Mouse (Mus musculus): ENCODE data around the gene Naglu. TPM values are rescaled to one million over a fixed set of nuclear protein-coding genes. Genes with fewer than 3 reads are reported as not detected.

Gene Naglu
- polyA plus RNA-seq, 1 experiment from 2014 or later = 18.9 TPM

DNA sequence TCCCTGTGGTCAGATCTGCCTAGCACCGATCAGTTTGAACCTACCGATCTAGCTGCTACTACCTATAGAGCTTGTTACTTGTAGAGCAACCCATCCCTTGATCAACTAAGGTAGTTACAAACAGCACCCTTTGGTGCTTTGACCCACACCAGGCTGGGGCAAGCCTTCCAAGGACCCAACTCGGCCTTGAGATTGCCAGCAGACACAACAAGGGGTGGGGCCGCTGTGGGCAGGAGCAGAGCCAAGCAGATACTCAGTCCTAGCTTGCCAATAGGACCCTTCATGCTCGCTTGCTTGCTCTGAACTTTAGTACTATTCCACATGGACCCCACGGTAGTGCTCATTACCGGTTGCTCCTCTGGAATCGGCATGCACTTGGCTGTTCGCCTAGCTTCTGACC, 8.3 kb downstream of the Naglu start, which contains the start of gene Hsd17b1:
Gene Hsd17b1, plus strand, starts transcription at position 291 of the 400 bp plus-strand sequence.
- no peak within 1 kb of the TSS for H3K4me2 ChIP-seq (replicated peaks; ENCODE audit: low read depth, low read length)
- DNase-seq (ENCODE audit: low spot score) (no peak), ATAC-seq (no peak)
- no peak within 1 kb of the TSS for H3K4me3 ChIP-seq (ENCODE audit: low read depth, low read length)
- peaks cover 15% of the 10 kb centered on the region for H3K27me3 ChIP-seq (replicated peaks; ENCODE audit: insufficient read depth, low read length)
- no peaks in the 10 kb centered on the region for H3K9me3 ChIP-seq (ENCODE audit: low read length)
- no peak within 1 kb of the TSS for H3K27ac ChIP-seq (ENCODE audit: low read length)
- no peaks in the 10 kb centered on the region for H3K36me3 ChIP-seq (ENCODE audit: insufficient read depth, low read length)
- WGBS = 72% methylated on average over 9 of the region's 9 CpGs
- H3K9ac ChIP-seq (replicated peaks; ENCODE audit: low read depth) = no peak within 1 kb of the TSS
- TF ChIP-seq CTCF (IDR thresholded peaks at IDR 0.05) (no peak), EP300 (IDR thresholded peaks at IDR 0.05) (no peak)
- peaks cover 3% of the 10 kb centered on the region for H3K4me1 ChIP-seq (ENCODE audit: insufficient read depth, low read depth, low read length)

GRCm38 (mm10) chr11:101079746-101080145, 9.9 kb downstream of the Naglu start:
- TF ChIP-seq EP300 (IDR thresholded peaks at IDR 0.05) (no peak), CTCF (IDR thresholded peaks at IDR 0.05) (no peak)
- H3K4me3 ChIP-seq (ENCODE audit: low read depth, low read length) = no peak overlapping the region
- H3K9ac ChIP-seq (replicated peaks; ENCODE audit: low read depth) = no peak overlapping the region
- H3K36me3 ChIP-seq (ENCODE audit: insufficient read depth, low read length) = no peaks in the 10 kb centered on the region
- peaks cover 15% of the 10 kb centered on the region for H3K27me3 ChIP-seq (replicated peaks; ENCODE audit: insufficient read depth, low read length)
- DNase-seq (ENCODE audit: low spot score) (no peak), ATAC-seq (no peak)
- no peak overlapping the region for H3K4me2 ChIP-seq (replicated peaks; ENCODE audit: low read depth, low read length)
- WGBS = 4% methylated on average over 27 of the region's 27 CpGs
- H3K4me1 ChIP-seq (ENCODE audit: insufficient read depth, low read depth, low read length) = peaks cover 8% of the 10 kb centered on the region
- H3K27ac ChIP-seq (ENCODE audit: low read length) = no peak overlapping the region
- no peaks in the 10 kb centered on the region for H3K9me3 ChIP-seq (ENCODE audit: low read length)

- Histone ChIP-seq H3K27ac (ENCODE audit: low read length) (no peak overlapping the region), H3K4me2 (replicated peaks; ENCODE audit: low read depth, low read length) (no peak overlapping the region), H3K9me3 (ENCODE audit: low read length) (no peaks in the 10 kb centered on the region), H3K9ac (replicated peaks; ENCODE audit: low read depth) (no peak overlapping the region), H3K4me1 (ENCODE audit: insufficient read depth, low read depth, low read length) (peaks cover 8% of the 10 kb centered on the region), H3K27me3 (replicated peaks; ENCODE audit: insufficient read depth, low read length) (peaks cover 15% of the 10 kb centered on the region), H3K36me3 (ENCODE audit: insufficient read depth, low read length) (no peaks in the 10 kb centered on the region), H3K4me3 (ENCODE audit: low read depth, low read length) (no peak overlapping the region)
- DNase-seq (ENCODE audit: low spot score) (no peak), ATAC-seq (no peak)
- WGBS = 71% methylated on average over 5 of the region's 5 CpGs
- TF ChIP-seq EP300 (IDR thresholded peaks at IDR 0.05) = no peak
- TF ChIP-seq CTCF (IDR thresholded peaks at IDR 0.05) = no peak
Observed at GRCm38 (mm10) chr11:101080421-101080820, 10.6 kb downstream of the Naglu start.

GRCm38 (mm10) chr11:101081659-101082058, 11.8 kb downstream of the Naglu start:
- 5% methylated on average over 10 of the region's 10 CpGs for WGBS
- H3K36me3 ChIP-seq (ENCODE audit: insufficient read depth, low read length) = no peaks in the 10 kb centered on the region
- H3K27me3 ChIP-seq (replicated peaks; ENCODE audit: insufficient read depth, low read length) = peaks cover 15% of the 10 kb centered on the region
- H3K4me1 ChIP-seq (ENCODE audit: insufficient read depth, low read depth, low read length) = peaks cover 14% of the 10 kb centered on the region
- peak overlapping the region; percentile 90 for H3K4me2 ChIP-seq (replicated peaks; ENCODE audit: low read depth, low read length)
- TF ChIP-seq CTCF (IDR thresholded peaks at IDR 0.05) (no peak), EP300 (IDR thresholded peaks at IDR 0.05) (no peak)
- H3K9me3 ChIP-seq (ENCODE audit: low read length) = no peaks in the 10 kb centered on the region
- DNase-seq (ENCODE audit: low spot score) = peak; percentile 26
- ATAC-seq = no peak
- peak overlapping the region; percentile 92 for H3K27ac ChIP-seq (ENCODE audit: low read length)
- peak overlapping the region; percentile 56 for H3K4me3 ChIP-seq (ENCODE audit: low read depth, low read length)
- H3K9ac ChIP-seq (replicated peaks; ENCODE audit: low read depth) = 0 out of 2 replicates have a peak overlapping the region, but pooled peaks have one; percentile 6

DNA sequence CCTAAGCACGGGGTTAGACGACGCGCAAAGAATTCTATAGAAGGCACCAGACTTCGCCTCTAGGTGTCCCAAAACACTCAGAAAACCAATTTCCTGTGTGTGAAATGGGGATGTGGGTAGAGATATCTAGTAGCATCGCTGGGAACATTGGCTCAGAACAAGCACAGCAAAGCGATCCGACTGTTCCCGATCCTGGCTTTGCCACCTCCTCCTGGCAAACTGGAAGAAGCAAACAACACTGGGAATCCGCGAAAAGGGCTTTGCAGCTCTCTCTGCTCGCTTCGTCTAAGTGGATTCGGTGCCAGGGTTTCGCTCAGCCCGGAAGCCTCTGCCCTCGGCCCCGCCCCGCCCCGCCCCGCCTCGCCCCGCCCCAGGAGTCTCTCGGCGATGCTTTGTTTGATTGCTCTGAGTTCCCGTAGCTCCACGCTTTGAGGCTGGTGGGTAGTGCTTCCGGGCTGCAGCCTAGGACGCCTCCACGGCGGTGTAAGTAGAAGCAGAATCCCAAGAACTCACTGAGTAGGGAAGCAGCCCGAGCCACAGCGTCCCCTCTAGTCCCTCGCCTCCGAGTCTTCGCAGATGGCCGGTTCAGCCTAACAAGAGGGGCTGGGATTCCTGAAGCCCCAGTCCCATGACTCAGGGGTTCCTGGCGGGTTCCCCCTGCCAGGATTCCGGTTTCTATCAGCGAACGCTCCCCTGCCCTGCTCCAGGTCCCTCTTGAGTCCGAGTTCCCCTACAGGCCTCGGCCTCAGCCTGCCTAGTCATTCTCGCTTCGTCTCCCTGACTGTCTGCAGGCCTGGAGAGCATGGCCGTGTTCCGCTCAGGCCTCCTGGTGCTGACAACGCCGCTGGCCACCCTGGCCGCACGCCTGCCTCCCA, 12.6 kb downstream of the Naglu start, which contains the start of gene Coasy:
Gene Coasy, plus strand, starts transcription at position 358 of the 875 bp plus-strand sequence.
- ATAC-seq = peak; percentile 89
- Histone ChIP-seq H3K36me3 (ENCODE audit: insufficient read depth, low read length) (no peaks in the 10 kb centered on the region), H3K9ac (replicated peaks; ENCODE audit: low read depth) (peak within 1 kb of the TSS; percentile 75), H3K27me3 (replicated peaks; ENCODE audit: insufficient read depth, low read length) (peaks cover 15% of the 10 kb centered on the region), H3K4me1 (ENCODE audit: insufficient read depth, low read depth, low read length) (peaks cover 15% of the 10 kb centered on the region), H3K27ac (ENCODE audit: low read length) (peak within 1 kb of the TSS; percentile 92), H3K9me3 (ENCODE audit: low read length) (no peaks in the 10 kb centered on the region), H3K4me3 (ENCODE audit: low read depth, low read length) (peak within 1 kb of the TSS; percentile 56), H3K4me2 (replicated peaks; ENCODE audit: low read depth, low read length) (peak within 1 kb of the TSS; percentile 90)
- under 1% methylated on average over 46 of the region's 51 CpGs for WGBS
- peak; percentile 67 for TF ChIP-seq CTCF (IDR thresholded peaks at IDR 0.05)
- TF ChIP-seq EP300 (IDR thresholded peaks at IDR 0.05) = no peak
- DNase-seq (ENCODE audit: low spot score) = peak; percentile 97

- TF ChIP-seq CTCF (IDR thresholded peaks at IDR 0.05) (no peak; the same call in 1 of the 2 replicates), EP300 (IDR thresholded peaks at IDR 0.05) (no peak)
- peak overlapping the region; percentile 56 for H3K4me3 ChIP-seq (ENCODE audit: low read depth, low read length)
- WGBS = 22% methylated on average over 19 of the region's 19 CpGs
Observed at GRCm38 (mm10) chr11:101083083-101083697, 13.4 kb downstream of the Naglu start.

More at GRCm38 (mm10) chr11:101083083-101083697, 13.4 kb downstream of the Naglu start:
- Histone ChIP-seq H3K4me2 (replicated peaks; ENCODE audit: low read depth, low read length) (peak overlapping the region; percentile 90), H3K4me1 (ENCODE audit: insufficient read depth, low read depth, low read length) (peaks cover 23% of the 10 kb centered on the region), H3K9me3 (ENCODE audit: low read length) (no peaks in the 10 kb centered on the region), H3K36me3 (ENCODE audit: insufficient read depth, low read length) (no peaks in the 10 kb centered on the region), H3K9ac (replicated peaks; ENCODE audit: low read depth) (peak overlapping the region; percentile 75), H3K27ac (ENCODE audit: low read length) (peak overlapping the region; percentile 92), H3K27me3 (replicated peaks; ENCODE audit: insufficient read depth, low read length) (peaks cover 15% of the 10 kb centered on the region)
- no peak for ATAC-seq
- DNase-seq (ENCODE audit: low spot score) = peak; percentile 42

Measured in lung, postnatal 0 days (tissue).